Mouse (Mus musculus) heart, postnatal 0 days (tissue): ENCODE data around the gene Rabl3.

Source experiments
- CTCF ChIP-seq: IDR thresholded peaks from 2 replicates; pipeline ENCODE4 v1.5.1; 2016; ENCODE audit warnings: antibody characterized with exemption, control low read depth, low read depth
- EP300 ChIP-seq: IDR thresholded peaks from 2 replicates; pipeline ENCODE4 v1.6.1; 2016; ENCODE audit warnings: antibody characterized with exemption, low read depth

GRCm38 (mm10) chr16:37597412-37597811, 57.7 kb downstream of the Rabl3 start:
- TF ChIP-seq CTCF (no peak), EP300 (no peak)
